In genomic region chr14:31594693-31595092, GRCm38 (mm10) we compare ENCODE assay signal across 35 mouse cellular contexts. TPM values are rescaled to one million over a fixed set of nuclear protein-coding genes. Genes with fewer than 3 reads are reported as not detected.
A peak's percentile ranks its signal among the peaks of the same experiment; 100 is the strongest.
DNase-seq lines count a peak whose midpoint lies in the region; ATAC-seq and TF ChIP-seq lines count a peak whose summit lies in the region.
"Had no signal": no experiment of that assay in that cellular context is flagged by ENCODE, and none has a peak within 500 bp of the region (broad histone marks: within the 10 kb centered on the region; RNA-seq: fewer than 3 reads in every experiment).

No protein-coding gene starts in this region.

- no peak for ATAC-seq in kidney, embryonic 16.5 days (ENCODE audit: low FRiP score, low TSS enrichment)
- peak; percentile 51 for ATAC-seq in embryonic facial prominence, embryonic 15.5 days (ENCODE audit: insufficient number of reproducible peaks, low FRiP score, low TSS enrichment, low read depth)
- peak; percentile 61 for ATAC-seq in liver, embryonic 16.5 days (ENCODE audit: low read depth)
- ATAC-seq: forebrain, embryonic 15.5 days; intestine, embryonic 16.5 days; lung, postnatal 0 days had no signal

- no peak for TF ChIP-seq CTCF in kidney, adult 2 months (conservative IDR thresholded peaks at IDR 0.05; ENCODE audit: insufficient read depth, insufficient read length, low read depth, low read length)

- no peak for TF ChIP-seq POLR2A in kidney, adult 2 months (IDR thresholded peaks at IDR 0.05; ENCODE audit: low read depth, low read length)

- H3K36me3 ChIP-seq in kidney, adult 2 months (ENCODE audit: control insufficient read depth, insufficient read depth, low read length), result no peaks in the 10 kb centered on the region
- no peaks in the 10 kb centered on the region for H3K36me3 ChIP-seq in kidney, embryonic 16.5 days (ENCODE audit: insufficient read depth, low read length)
- H3K36me3 ChIP-seq in embryonic facial prominence, embryonic 15.5 days, result no peaks in the 10 kb centered on the region
- H3K36me3 ChIP-seq in liver, embryonic 16.5 days (ENCODE audit: control insufficient read depth, insufficient read depth), result no peaks in the 10 kb centered on the region
- H3K36me3 ChIP-seq: forebrain, embryonic 10.5 days; forebrain, embryonic 15.5 days; heart, embryonic 10.5 days; heart, embryonic 15.5 days; limb, embryonic 12.5 days; midbrain, embryonic 12.5 days had no signal

- WGBS in kidney, adult 2 months, result 38% methylated on average over 3 of the region's 3 CpGs
- 66% methylated on average over 3 of the region's 3 CpGs for WGBS in kidney, embryonic 16.5 days
- WGBS in embryonic facial prominence, embryonic 15.5 days, result 63% methylated on average over 3 of the region's 3 CpGs
- 54% methylated on average over 3 of the region's 3 CpGs for WGBS in liver, embryonic 16.5 days (ENCODE audit: insufficient replicate concordance)

- DNase-seq in kidney, adult 2 months, result peak; percentile 67
- DNase-seq in kidney, adult 9 months, result peak; percentile 60
- no peak for DNase-seq in natural killer cell, adult 2 months (ENCODE audit: low spot score in 2 of 2)
- DNase-seq in adrenal gland, postnatal 36 days, result no peak
- DNase-seq: adrenal gland, adult 8-10 months; B cell, adult 2 months; cerebellum, adult 8-10 months; cerebellum, postnatal 25 days; gastrocnemius, postnatal 25 days; heart, adult 11 months; lung, adult 18-20 months; lung, postnatal 4 days; spleen, adult 18-20 months; thymus, postnatal 14 days had no signal

- peaks cover 7% of the 10 kb centered on the region; the same call in 1 of the 2 replicates for H3K9me3 ChIP-seq in kidney, embryonic 16.5 days (ENCODE audit: low read length)
- no peaks in the 10 kb centered on the region for H3K9me3 ChIP-seq in embryonic facial prominence, embryonic 15.5 days (replicated peaks)
- no peaks in the 10 kb centered on the region for H3K9me3 ChIP-seq in liver, embryonic 16.5 days (replicated peaks; ENCODE audit: control insufficient read depth, low read length)
- H3K9me3 ChIP-seq: forebrain, embryonic 10.5 days; forebrain, embryonic 15.5 days; heart, embryonic 10.5 days; heart, embryonic 15.5 days; limb, embryonic 12.5 days; midbrain, embryonic 12.5 days had no signal

- H3K27me3 ChIP-seq in kidney, adult 2 months (replicated peaks; ENCODE audit: control insufficient read depth, insufficient read depth, low read length), result no peaks in the 10 kb centered on the region
- no peaks in the 10 kb centered on the region for H3K27me3 ChIP-seq in kidney, embryonic 16.5 days (ENCODE audit: insufficient read depth, low read length)
- no peaks in the 10 kb centered on the region for H3K27me3 ChIP-seq in embryonic facial prominence, embryonic 15.5 days
- H3K27me3 ChIP-seq in liver, embryonic 16.5 days (ENCODE audit: control insufficient read depth, insufficient read depth, low read depth, low read length), result no peaks in the 10 kb centered on the region
- H3K27me3 ChIP-seq: forebrain, embryonic 15.5 days; heart, embryonic 15.5 days; limb, embryonic 12.5 days; midbrain, embryonic 12.5 days had no signal

- no peak overlapping the region for H3K9ac ChIP-seq in kidney, embryonic 16.5 days (replicated peaks; ENCODE audit: low read length)
- H3K9ac ChIP-seq in embryonic facial prominence, embryonic 15.5 days, result no peak overlapping the region
- no peak overlapping the region for H3K9ac ChIP-seq in liver, embryonic 16.5 days (ENCODE audit: low read depth, low read length)
- H3K9ac ChIP-seq: forebrain, embryonic 15.5 days; heart, embryonic 15.5 days; limb, embryonic 12.5 days; midbrain, embryonic 12.5 days had no signal

- no peak overlapping the region for H3K4me3 ChIP-seq in kidney, adult 2 months (ENCODE audit: insufficient read depth, low read depth, low read length)
- no peak overlapping the region for H3K4me3 ChIP-seq in kidney, embryonic 16.5 days (ENCODE audit: low read length)
- no peak overlapping the region for H3K4me3 ChIP-seq in embryonic facial prominence, embryonic 15.5 days (replicated peaks)
- no peak overlapping the region for H3K4me3 ChIP-seq in liver, embryonic 16.5 days (ENCODE audit: low read depth, low read length)
- H3K4me3 ChIP-seq: forebrain, embryonic 10.5 days; forebrain, embryonic 15.5 days; heart, embryonic 10.5 days; heart, embryonic 15.5 days; limb, embryonic 12.5 days; megakaryocyte, embryonic 14.5 days; midbrain, embryonic 12.5 days had no signal

- H3K27ac ChIP-seq in kidney, adult 2 months (ENCODE audit: insufficient read depth, low read depth, low read length), result no peak overlapping the region
- no peak overlapping the region for H3K27ac ChIP-seq in kidney, embryonic 16.5 days (ENCODE audit: low read length)
- H3K27ac ChIP-seq in embryonic facial prominence, embryonic 15.5 days (replicated peaks), result no peak overlapping the region
- H3K27ac ChIP-seq in liver, embryonic 16.5 days (ENCODE audit: low read length), result no peak overlapping the region; the same call in 1 of the 2 replicates
- H3K27ac ChIP-seq: forebrain, embryonic 10.5 days; forebrain, embryonic 15.5 days; heart, embryonic 10.5 days; heart, embryonic 15.5 days; limb, embryonic 12.5 days; midbrain, embryonic 12.5 days had no signal

- no peaks in the 10 kb centered on the region for H3K4me1 ChIP-seq in kidney, adult 2 months (ENCODE audit: control insufficient read depth, insufficient read depth, low read length)
- H3K4me1 ChIP-seq in kidney, embryonic 16.5 days (ENCODE audit: insufficient read depth, low read length), result no peaks in the 10 kb centered on the region
- no peaks in the 10 kb centered on the region for H3K4me1 ChIP-seq in embryonic facial prominence, embryonic 15.5 days
- H3K4me1 ChIP-seq in liver, embryonic 16.5 days (ENCODE audit: control insufficient read depth, low read depth, low read length), result no peaks in the 10 kb centered on the region
- H3K4me1 ChIP-seq: forebrain, embryonic 10.5 days; forebrain, embryonic 15.5 days; heart, embryonic 10.5 days; heart, embryonic 15.5 days; limb, embryonic 12.5 days; midbrain, embryonic 12.5 days had no signal

- no peak overlapping the region for H3K4me2 ChIP-seq in kidney, embryonic 16.5 days (replicated peaks; ENCODE audit: low read depth, low read length)
- H3K4me2 ChIP-seq in embryonic facial prominence, embryonic 15.5 days (replicated peaks), result no peak overlapping the region
- H3K4me2 ChIP-seq in liver, embryonic 16.5 days (ENCODE audit: low read depth, low read length), result no peak overlapping the region
- H3K4me2 ChIP-seq: forebrain, embryonic 15.5 days; heart, embryonic 15.5 days; limb, embryonic 12.5 days; midbrain, embryonic 12.5 days had no signal

RNA-seq across cellular contexts. Expression of gene Colq, which starts 3.5 kb away (rescaled TPM):
- polyA plus RNA-seq in kidney, adult 2 months (2012; rRNA removed), result 0.27 and 1.2 TPM in 2 replicates
- polyA plus RNA-seq in kidney, embryonic 16.5 days (2015; fragmentation: Nextera tagmentation; extraction: Ambion mirVana), result 2.8 and 3.2 TPM in 2 replicates
- 3.5 and 5.4 TPM in 2 replicates for polyA plus RNA-seq in embryonic facial prominence, embryonic 15.5 days (2015; fragmentation: Nextera tagmentation; extraction: Ambion mirVana)
- 0.29 and 0.48 TPM in 2 replicates for polyA plus RNA-seq in liver, embryonic 16.5 days (2015; fragmentation: Nextera tagmentation; extraction: Ambion mirVana)
- not detected for total RNA-seq in adrenal gland, postnatal 36 days (2021)
- polyA plus RNA-seq: forebrain, embryonic 15.5 days; hindbrain, embryonic 11.5 days had no signal

RNA-seq across cellular contexts. Expression of gene Gm49387, which starts 46.0 kb away (rescaled TPM):
- not detected in 2 replicates for polyA plus RNA-seq in kidney, adult 2 months (2012; rRNA removed)
- 7.3 and 8.0 TPM in 2 replicates for polyA plus RNA-seq in kidney, embryonic 16.5 days (2015; fragmentation: Nextera tagmentation; extraction: Ambion mirVana)
- polyA plus RNA-seq in embryonic facial prominence, embryonic 15.5 days (2015; fragmentation: Nextera tagmentation; extraction: Ambion mirVana), result 2.5 and 3.8 TPM in 2 replicates
- polyA plus RNA-seq in liver, embryonic 16.5 days (2015; fragmentation: Nextera tagmentation; extraction: Ambion mirVana), result 2.1 and 5.1 TPM in 2 replicates
- not detected for total RNA-seq in adrenal gland, postnatal 36 days (2021)
- total RNA-seq: adrenal gland, adult 8-10 months; gastrocnemius, adult 18-20 months; layer of hippocampus, adult 18-20 months; layer of hippocampus, postnatal 10 days; left cerebral cortex, postnatal 14 days; monocyte, adult 5-6 weeks; neutrophil, adult 5-6 weeks had no signal
- polyA plus RNA-seq: frontal cortex, adult 2 months; limb, embryonic 12.5 days; urinary bladder, adult 2 months had no signal

RNA-seq across cellular contexts. Expression of gene Btd, which starts 46.1 kb away (rescaled TPM):
- 119 and 134 TPM in 2 replicates for polyA plus RNA-seq in kidney, adult 2 months (2012; rRNA removed)
- polyA plus RNA-seq in kidney, embryonic 16.5 days (2015; fragmentation: Nextera tagmentation; extraction: Ambion mirVana), result 46.6 and 50.3 TPM in 2 replicates
- polyA plus RNA-seq in embryonic facial prominence, embryonic 15.5 days (2015; fragmentation: Nextera tagmentation; extraction: Ambion mirVana), result 33.5 and 33.7 TPM in 2 replicates
- polyA plus RNA-seq in liver, embryonic 16.5 days (2015; fragmentation: Nextera tagmentation; extraction: Ambion mirVana), result 13.0 and 15.4 TPM in 2 replicates
- 10 to 100 TPM; 48.3 to 73.1 TPM for total RNA-seq in adrenal gland, postnatal 36 days (2021)

RNA-seq across cellular contexts. Expression of gene Hacl1, which starts 46.4 kb away (rescaled TPM):
- polyA plus RNA-seq in kidney, adult 2 months (2012; rRNA removed), result 129 and 154 TPM in 2 replicates
- polyA plus RNA-seq in kidney, embryonic 16.5 days (2015; fragmentation: Nextera tagmentation; extraction: Ambion mirVana), result 27.0 and 39.3 TPM in 2 replicates
- 11.5 and 13.3 TPM in 2 replicates for polyA plus RNA-seq in embryonic facial prominence, embryonic 15.5 days (2015; fragmentation: Nextera tagmentation; extraction: Ambion mirVana)
- 15.9 and 16.1 TPM in 2 replicates for polyA plus RNA-seq in liver, embryonic 16.5 days (2015; fragmentation: Nextera tagmentation; extraction: Ambion mirVana)
- total RNA-seq in adrenal gland, postnatal 36 days (2021), result 10 to 100 TPM; 27.4 to 66.4 TPM

Comparison
In these comparisons a context has a peak if more than half of its experiments do, and no peak if none do; other contexts are left out.
1. DNase-seq: peak in kidney, adult 2 months (single experiment) and kidney, adult 9 months (single experiment); none in natural killer cell, adult 2 months (0 of 2) and adrenal gland, postnatal 36 days (0 of 2).